Comparison of ENCODE assay signal across 8 mouse cellular contexts in the genomic region with DNA sequence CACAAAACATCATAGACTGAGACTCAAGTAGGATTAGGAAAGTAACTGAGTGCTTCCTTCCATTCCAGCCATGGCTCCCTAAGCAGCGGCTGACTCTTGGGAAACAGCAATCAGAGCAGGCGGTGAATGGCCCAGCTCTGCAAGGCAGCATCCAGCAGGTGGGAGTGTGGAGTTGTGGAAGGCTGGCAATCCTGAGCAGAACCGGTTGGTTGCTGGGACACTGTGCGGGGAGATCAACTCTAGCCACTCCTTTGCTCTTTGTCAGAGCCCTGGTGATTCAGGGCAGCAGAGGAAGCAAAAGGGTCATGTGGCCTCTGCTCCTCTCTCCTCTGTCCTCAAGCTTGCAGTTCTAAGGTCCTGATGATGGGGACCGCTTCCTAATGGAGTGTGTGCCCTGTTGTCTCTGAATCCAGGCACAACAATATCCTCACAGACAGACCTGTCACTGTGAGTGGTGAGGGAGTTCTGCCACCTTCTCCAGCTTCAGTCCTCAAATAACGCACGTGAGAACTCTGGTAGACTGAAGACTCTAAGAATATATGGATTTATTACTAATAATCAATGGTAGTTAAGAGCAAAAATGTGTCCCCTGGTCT. TPM values are rescaled to one million over a fixed set of nuclear protein-coding genes. Genes with fewer than 3 reads are reported as not detected.
DNase-seq lines count a peak whose midpoint lies in the region; ATAC-seq lines count a peak whose summit lies in the region.

No protein-coding gene starts in this region.

- 22% methylated on average over 7 of the region's 7 CpGs for WGBS in hindbrain, embryonic 12.5 days

- no peaks in the 10 kb centered on the region for H3K36me3 ChIP-seq in hindbrain, embryonic 12.5 days

- H3K9ac ChIP-seq in hindbrain, embryonic 12.5 days: no peak overlapping the region

- H3K9me3 ChIP-seq in hindbrain, embryonic 12.5 days (replicated peaks): no peaks in the 10 kb centered on the region

- ATAC-seq in hindbrain, embryonic 12.5 days (ENCODE audit: low FRiP score): peak; percentile 91
- ATAC-seq in inflammation-experienced regulatory T-cells, adult 6 months: no peak

- no peak overlapping the region for H3K4me3 ChIP-seq in hindbrain, embryonic 12.5 days

- DNase-seq in R1 (ENCODE audit: low read depth, low spot score): peak; percentile 77
- DNase-seq in cerebellum, postnatal 10 days: peak; percentile 89 to 90
- DNase-seq in frontal cortex, postnatal 10 days (ENCODE audit: low spot score in 2 of 2): peak; percentile 59 to 81
- peak; percentile 81 to 87 for DNase-seq in layer of hippocampus, postnatal 14 days (ENCODE audit: low spot score in 2 of 2)
- peak; percentile 75 for DNase-seq in lung, postnatal 14 days
- DNase-seq in right cerebral cortex, adult 18-20 months: peak; percentile 81

- H3K4me1 ChIP-seq in hindbrain, embryonic 12.5 days: no peaks in the 10 kb centered on the region

- H3K27ac ChIP-seq in hindbrain, embryonic 12.5 days: no peak overlapping the region

- H3K27me3 ChIP-seq in hindbrain, embryonic 12.5 days: peaks cover 5% of the 10 kb centered on the region; the same call in 1 of the 2 replicates

- no peak overlapping the region for H3K4me2 ChIP-seq in hindbrain, embryonic 12.5 days (replicated peaks)

RNA-seq across cellular contexts. Expression of a gene that starts 11.7 kb away (rescaled TPM):
- polyA plus RNA-seq in hindbrain, embryonic 12.5 days (2016; fragmentation: Nextera tagmentation; extraction: Ambion mirVana): not detected in 2 replicates
- not detected for total RNA-seq in layer of hippocampus, postnatal 14 days (2021)
- not detected for polyA plus RNA-seq in inflammation-experienced regulatory T-cells, adult 6 months (2017; shearing (Covaris generic))

RNA-seq across cellular contexts. Expression of a gene that starts 25.4 kb away (rescaled TPM):
- 60.3 and 66.8 TPM in 2 replicates for polyA plus RNA-seq in hindbrain, embryonic 12.5 days (2016; fragmentation: Nextera tagmentation; extraction: Ambion mirVana)
- 10 to 100 TPM; 30.0 to 34.0 TPM for total RNA-seq in layer of hippocampus, postnatal 14 days (2021)
- polyA plus RNA-seq in inflammation-experienced regulatory T-cells, adult 6 months (2017; shearing (Covaris generic)): under 1 TPM in 1 of 3 experiments, not detected in 2; 0.29 TPM

Comparison
In these comparisons a context has a peak if more than half of its experiments do, and no peak if none do; other contexts are left out.
1. RNA of a gene that starts 25.4 kb away (polyA plus RNA-seq): 60.3 to 66.8 TPM in hindbrain, embryonic 12.5 days; 0.29 TPM in inflammation-experienced regulatory T-cells, adult 6 months; every median in the first group is over 10 times any median in the second.
2. Peak in every context shown above with its lines, with median percentiles within 50 percentile points of each other: DNase-seq.